Mouse (Mus musculus): ENCODE measurements around the gene Ace.

Gene Ace

DNA sequence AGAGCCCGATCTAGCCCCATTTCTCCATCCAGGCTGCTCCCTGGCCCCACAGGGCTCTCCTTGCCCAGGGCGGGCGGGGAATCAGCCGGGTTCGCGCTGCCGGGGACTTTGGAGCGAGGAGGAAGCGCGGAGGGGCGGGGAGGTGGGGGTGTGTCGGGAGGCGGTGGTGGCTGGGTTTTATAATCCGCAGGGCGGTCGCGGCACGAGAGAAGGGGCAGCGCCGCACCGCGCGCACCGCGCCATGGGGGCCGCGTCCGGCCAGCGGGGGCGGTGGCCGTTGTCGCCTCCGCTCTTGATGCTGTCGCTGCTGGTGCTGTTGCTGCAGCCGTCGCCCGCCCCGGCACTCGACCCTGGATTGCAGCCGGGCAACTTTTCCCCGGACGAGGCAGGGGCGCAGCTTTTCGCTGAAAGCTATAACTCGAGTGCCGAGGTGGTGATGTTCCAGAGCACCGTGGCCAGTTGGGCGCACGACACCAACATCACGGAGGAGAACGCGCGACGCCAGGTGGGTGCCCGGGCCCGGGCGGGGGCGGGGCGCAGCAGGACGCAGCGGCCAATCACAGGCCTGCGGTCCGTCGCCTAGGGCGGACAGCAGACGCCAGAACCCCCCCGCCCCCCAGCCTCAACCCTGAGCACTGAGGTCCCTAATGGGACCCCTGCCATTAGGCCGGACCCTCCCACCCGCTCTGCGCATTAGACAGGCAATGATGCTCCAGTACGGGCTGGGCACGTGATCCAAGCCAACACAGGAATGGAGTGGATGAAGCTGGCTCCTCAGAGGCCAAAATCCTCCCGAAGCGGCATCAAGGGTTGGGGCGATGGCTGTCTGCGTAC is at the start of gene Ace:
TSS of gene Ace (plus strand) at position 205 of the 834 bp plus-strand sequence.
- peak in 1 of 2 experiments; percentile 32 for DNase-seq (ENCODE audit: low spot score in 2 of 2)

- no peak for DNase-seq (ENCODE audit: low spot score in 2 of 2)
Measured at GRCm38 (mm10) chr11:105920098-105920785, 47.5 kb upstream of the Ace start.

DNA sequence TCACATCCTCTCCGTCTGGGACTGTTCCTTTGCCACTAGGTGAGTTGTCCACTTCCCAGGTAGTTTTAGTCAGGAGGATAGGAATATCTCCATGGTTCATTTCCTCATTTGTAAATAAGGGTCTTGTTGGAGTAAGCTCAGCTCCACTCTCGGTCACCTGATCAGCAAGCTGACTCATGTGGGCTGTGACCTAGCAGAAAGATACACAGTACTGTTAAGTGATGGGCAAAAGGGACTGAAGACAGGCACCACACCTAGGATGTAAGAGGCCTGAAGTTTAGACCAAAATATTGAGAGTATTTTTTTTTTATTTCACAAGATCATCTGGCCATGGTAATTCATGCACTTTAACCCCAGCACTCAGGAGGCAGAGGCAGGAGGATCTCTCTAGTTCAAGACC is 46.9 kb upstream of the Ace start:
- no peak for DNase-seq (ENCODE audit: low spot score in 2 of 2)

DNA sequence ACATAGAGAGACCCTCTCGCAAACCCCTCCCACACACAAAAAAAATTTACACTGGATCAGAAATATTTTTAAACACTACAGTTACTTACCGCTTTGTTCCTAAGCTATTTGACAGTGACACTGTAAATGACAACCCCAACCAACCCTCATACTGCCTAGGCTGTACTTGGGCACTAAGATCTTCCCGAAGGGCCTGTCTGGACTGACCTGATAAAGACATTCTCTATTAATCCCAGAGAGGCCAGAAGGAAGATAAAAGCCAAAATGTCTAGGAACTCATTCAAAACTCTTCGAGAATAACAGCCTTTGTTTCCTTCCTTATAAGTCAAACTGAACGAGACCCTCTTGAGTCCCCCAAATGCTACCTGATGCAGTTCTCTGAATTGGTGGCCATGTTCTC is 46.5 kb upstream of the Ace start:
- no peak for DNase-seq (ENCODE audit: low spot score in 2 of 2)

- no peak for DNase-seq (ENCODE audit: low spot score in 2 of 2)
Measured at GRCm38 (mm10) chr11:105922769-105923663, 44.7 kb upstream of the Ace start.

DNA sequence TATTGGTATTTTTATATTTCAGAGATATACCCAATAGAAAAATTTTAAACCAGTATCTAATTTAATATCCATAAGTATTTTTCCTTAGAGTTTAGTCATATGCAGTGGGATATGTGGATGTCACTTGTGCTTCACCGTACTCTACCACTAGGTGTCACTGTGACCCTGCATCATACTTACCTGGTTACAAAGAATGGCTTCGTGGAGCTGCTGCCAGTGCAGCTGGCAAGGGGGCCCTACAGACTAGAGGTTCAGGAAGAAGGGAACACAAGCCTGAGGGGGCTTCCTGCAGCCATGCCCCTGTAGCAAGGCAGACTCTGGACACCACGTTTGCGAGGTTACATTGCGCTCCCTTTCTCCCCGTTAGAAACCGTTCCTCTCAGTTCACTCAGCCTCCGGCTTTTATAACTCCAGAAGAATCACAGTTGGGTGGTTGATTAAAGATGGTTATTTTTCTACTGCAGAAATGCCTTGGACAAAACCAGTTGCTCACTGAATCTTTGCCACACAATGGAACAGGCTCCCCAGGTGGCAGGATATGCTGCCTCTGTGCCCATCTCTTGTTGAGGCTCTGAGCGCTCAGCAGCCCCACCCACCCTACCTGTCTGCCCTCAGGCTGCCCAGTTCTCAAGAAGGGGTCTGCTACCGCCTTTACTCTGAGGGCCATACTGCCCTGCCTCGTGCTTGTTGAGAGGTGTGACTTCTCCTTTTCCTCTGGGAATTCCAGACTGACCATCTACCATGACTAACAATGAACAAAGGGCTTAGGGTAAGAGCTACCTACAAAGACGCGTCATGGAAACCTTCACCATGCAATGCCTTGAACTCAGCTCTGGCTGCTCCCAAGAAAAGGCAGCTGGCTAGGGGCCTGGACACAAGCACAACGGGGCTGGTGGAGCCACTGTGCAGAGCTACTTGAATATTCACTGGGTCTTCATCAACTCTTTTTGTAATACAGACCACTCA is 40.4 kb upstream of the Ace start:
- peak; percentile 38 to 77 for DNase-seq (ENCODE audit: low spot score in 2 of 2)

GRCm38 (mm10) chr11:105928171-105928570 is 39.6 kb upstream of the Ace start:
- no peak for DNase-seq (ENCODE audit: low spot score in 2 of 2)

DNA sequence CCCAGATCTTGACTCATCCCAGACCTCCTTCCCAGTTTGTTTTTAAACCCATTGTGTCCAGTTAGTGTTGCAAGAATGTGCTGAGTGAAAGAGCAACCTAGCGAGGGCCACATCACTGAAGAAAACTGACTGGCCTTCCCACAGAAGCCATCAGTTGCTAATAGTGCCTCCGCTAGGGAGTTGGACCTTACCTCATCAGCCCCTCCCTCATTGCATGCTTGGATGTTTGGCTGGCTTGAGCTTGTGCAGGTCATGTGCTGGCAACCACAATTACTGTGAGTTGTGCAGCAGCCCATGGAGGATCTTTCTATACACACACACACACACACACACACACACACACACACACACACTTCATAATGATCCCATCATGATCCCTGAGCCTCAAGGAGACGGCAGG is 36.4 kb upstream of the Ace start:
- no peak for DNase-seq (ENCODE audit: low spot score in 2 of 2)

- DNase-seq (ENCODE audit: low spot score in 2 of 2) = no peak
Measured at GRCm38 (mm10) chr11:105933746-105934145, 34.0 kb upstream of the Ace start.

DNA sequence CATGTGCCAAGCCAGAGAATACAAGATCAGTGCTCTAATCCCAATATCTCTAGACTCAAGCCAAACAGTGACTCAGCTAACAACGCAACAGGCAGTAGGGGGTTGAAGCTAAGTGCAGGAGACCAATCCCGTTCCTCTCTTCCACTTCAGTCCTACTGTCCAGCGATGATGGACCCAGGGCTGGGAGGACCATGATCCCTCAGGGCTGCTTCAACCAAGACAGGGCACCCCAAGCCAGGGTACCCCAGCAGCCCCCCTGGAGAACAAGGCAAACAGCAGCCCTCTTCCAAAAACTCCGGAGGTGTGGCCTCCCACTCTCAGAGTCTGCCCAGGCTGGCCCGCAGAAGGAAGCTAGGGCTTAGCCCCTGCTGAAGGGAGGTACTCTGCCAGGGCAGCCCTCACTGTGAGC is 33.4 kb upstream of the Ace start:
- no peak for DNase-seq (ENCODE audit: low spot score in 2 of 2)

- DNase-seq (ENCODE audit: low spot score in 2 of 2) = no peak
Measured at GRCm38 (mm10) chr11:105934816-105935215, 32.9 kb upstream of the Ace start.

DNA sequence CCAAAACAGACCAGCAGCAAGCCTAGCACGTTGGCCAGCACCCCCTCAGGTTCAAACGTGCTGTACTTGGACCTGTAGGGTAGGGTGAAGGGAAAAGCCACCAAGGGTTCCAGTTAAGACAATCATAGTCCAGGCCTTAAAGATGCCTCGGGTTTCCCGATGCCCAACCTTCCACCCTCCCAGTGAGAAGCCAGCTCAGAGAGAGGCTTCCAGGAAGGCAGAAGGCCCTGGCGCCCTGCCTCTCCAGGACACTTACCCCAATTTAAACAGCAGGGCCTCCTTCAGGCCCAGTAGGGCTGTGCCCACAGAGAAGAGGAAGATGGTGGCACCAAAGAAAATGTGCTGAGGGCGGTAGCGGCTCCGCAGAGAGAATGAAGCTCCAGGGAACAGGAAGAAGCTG is 32.2 kb upstream of the Ace start:
- DNase-seq (ENCODE audit: low spot score in 2 of 2) = no peak

DNA sequence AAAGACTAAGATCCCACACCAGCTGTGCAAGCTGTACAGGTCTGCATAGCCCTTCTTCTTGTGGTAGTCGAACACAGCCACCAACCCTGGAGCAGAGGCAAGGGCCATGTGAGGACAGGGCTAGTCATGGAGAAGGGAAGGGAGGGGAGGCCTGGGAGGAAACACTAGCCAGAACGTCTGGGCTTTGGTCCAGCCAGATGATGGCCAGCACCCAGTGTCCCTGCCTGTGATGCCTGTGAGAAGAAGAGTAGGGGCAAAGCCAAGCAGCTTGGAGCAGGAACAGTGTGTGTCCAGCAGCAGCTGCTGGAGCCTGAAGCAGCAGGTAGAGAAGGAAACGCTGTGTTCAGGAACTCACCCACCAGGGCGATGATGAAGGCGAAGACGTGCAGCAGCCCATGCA is 31.5 kb upstream of the Ace start:
- peak; percentile 30 to 63 for DNase-seq (ENCODE audit: low spot score in 2 of 2)

- DNase-seq (ENCODE audit: low spot score in 2 of 2) = no peak
Measured at GRCm38 (mm10) chr11:105936974-105937373, 30.8 kb upstream of the Ace start.

GRCm38 (mm10) chr11:105938771-105939170 is 29.0 kb upstream of the Ace start:
- DNase-seq (ENCODE audit: low spot score in 2 of 2) = no peak

DNA sequence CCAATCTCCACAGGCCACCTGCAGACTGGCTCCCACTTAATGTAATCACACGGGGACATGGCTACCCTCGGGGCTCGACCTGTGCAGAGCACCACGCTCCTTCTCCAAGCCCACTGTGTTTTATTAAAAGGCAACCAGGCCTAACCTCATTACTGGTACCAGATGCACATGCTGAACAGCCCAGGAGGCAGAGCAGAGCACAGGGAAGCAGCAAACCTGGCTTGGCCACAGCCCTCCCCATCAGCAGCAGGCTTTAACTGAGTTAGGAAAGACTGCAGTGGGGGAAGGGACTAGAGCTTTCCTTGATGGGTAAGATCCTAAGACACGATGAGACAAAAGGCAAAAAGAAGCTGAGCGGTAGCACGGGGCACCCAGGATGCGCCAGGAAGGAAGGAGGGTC is 25.8 kb upstream of the Ace start:
- DNase-seq (ENCODE audit: low spot score in 2 of 2) = no peak

DNA sequence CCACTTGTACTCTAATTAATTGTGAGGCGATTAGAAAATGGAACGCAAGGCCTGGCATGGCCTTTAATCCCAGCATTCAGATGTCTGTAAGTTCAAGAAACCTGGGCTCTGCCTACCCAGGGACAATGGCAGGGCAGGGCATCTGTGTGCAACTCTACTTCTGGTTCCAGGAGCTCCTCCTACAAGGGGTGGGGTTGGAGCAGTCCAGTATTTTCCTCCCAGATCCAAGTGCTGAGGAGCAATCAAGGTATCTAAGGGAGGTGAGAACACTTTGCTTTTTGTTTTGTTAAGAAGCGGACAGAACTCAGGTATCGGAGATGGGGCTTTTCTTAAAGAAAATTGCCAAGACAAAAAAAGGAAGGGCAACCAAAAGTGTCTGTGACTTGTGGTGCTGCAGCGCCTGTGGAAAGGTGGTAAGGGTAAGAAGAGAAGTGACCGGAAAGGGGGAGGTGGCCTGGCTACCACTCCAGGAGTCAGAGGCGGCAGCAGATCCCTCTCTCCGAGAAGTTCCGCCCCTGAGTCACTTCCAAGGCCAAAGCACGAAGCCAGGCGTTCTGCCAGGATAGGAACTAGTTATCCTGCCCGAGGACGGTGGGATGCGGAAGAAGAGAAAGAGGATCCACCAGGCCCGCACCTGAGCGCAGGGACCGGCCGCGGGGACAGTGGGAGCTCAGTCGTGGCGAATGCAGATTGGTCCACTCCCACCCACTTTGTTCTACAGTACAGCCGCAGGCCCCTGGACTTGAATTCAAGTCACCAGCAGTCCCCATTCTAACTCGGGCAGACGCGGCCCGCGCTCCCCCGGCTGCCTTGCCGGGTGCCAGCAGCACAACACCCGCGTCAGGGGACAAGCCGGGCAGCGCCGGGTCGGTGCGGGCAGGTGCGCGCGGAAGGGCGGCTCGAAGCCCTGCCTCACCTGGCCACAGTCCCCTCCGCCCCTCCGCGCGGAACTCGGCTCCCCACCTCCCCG is 24.3 kb upstream of the Ace start:
- no peak for DNase-seq (ENCODE audit: low spot score in 2 of 2)

DNA sequence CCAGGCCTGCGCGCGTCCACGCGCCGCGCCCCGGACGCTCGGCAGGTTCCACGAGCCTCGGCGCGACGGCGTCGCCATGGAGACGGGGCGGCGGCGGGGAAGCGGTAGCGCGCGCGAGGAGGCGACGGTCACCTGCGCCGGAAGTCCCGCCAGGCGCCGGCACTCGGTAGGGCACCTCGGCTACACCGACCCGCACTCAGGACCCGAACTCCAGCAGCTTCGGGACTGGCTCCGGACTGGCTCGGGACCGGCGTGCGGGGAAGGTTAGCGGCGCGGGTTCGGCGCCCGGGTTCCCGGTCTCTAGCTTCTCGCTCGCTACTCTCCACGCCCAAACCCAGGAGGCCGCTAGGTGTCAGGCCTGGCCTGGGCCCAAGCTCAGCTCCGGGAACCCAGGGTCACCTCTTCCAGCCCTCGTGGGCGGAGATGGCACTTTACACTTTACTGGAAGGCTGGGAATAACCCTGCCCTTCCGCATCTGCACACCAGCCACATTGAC is 23.6 kb upstream of the Ace start:
- DNase-seq (ENCODE audit: low spot score in 2 of 2) = peak in 1 of 2 experiments; percentile 52

All from cerebellum, postnatal 4 days (tissue).